Mouse (Mus musculus): ENCODE measurements around the gene S100a7a. TPM values are rescaled to one million over a fixed set of nuclear protein-coding genes. Genes with fewer than 3 reads are reported as not detected.
A peak's percentile ranks its signal among the peaks of the same experiment; 100 is the strongest.

Gene S100a7a
- polyA plus RNA-seq, 1 experiment from 2014 or later, result 0.08 TPM

- no peak overlapping the region for H3K4me3 ChIP-seq (ENCODE audit: low read depth, low read length)
- no peaks in the 10 kb centered on the region for H3K27me3 ChIP-seq (replicated peaks; ENCODE audit: insufficient read depth, low read length)
- DNase-seq (ENCODE audit: low spot score) (no peak), ATAC-seq (no peak)
- H3K9ac ChIP-seq (replicated peaks; ENCODE audit: low read depth), result no peak overlapping the region
- no peaks in the 10 kb centered on the region for H3K36me3 ChIP-seq (ENCODE audit: insufficient read depth, low read length)
- 60% methylated on average over 1 of the region's 1 CpGs for WGBS
- no peaks in the 10 kb centered on the region for H3K4me1 ChIP-seq (ENCODE audit: insufficient read depth, low read depth, low read length)
- H3K9me3 ChIP-seq (ENCODE audit: low read length), result no peaks in the 10 kb centered on the region
- TF ChIP-seq CTCF (IDR thresholded peaks at IDR 0.05) (no peak), EP300 (IDR thresholded peaks at IDR 0.05) (no peak)
- no peak overlapping the region for H3K27ac ChIP-seq (ENCODE audit: low read length)
- no peak overlapping the region for H3K4me2 ChIP-seq (replicated peaks; ENCODE audit: low read depth, low read length)
Measured at GRCm38 (mm10) chr3:90638511-90639275, 15.1 kb upstream of the S100a7a start.

GRCm38 (mm10) chr3:90639511-90640154, 14.2 kb upstream of the S100a7a start:
- Histone ChIP-seq H3K9ac (replicated peaks; ENCODE audit: low read depth) (no peak overlapping the region), H3K4me1 (ENCODE audit: insufficient read depth, low read depth, low read length) (no peaks in the 10 kb centered on the region), H3K4me2 (replicated peaks; ENCODE audit: low read depth, low read length) (no peak overlapping the region), H3K27ac (ENCODE audit: low read length) (no peak overlapping the region), H3K36me3 (ENCODE audit: insufficient read depth, low read length) (no peaks in the 10 kb centered on the region), H3K9me3 (ENCODE audit: low read length) (no peaks in the 10 kb centered on the region), H3K27me3 (replicated peaks; ENCODE audit: insufficient read depth, low read length) (no peaks in the 10 kb centered on the region), H3K4me3 (ENCODE audit: low read depth, low read length) (no peak overlapping the region)
- TF ChIP-seq EP300 (IDR thresholded peaks at IDR 0.05) (no peak), CTCF (IDR thresholded peaks at IDR 0.05) (peak; percentile 78)
- ATAC-seq (no peak), DNase-seq (ENCODE audit: low spot score) (peak; percentile 39)
- WGBS, result 51% methylated on average over 7 of the region's 7 CpGs

GRCm38 (mm10) chr3:90640981-90641380, 12.8 kb upstream of the S100a7a start:
- no peak overlapping the region for H3K27ac ChIP-seq (ENCODE audit: low read length)
- DNase-seq (ENCODE audit: low spot score) (no peak), ATAC-seq (no peak)
- H3K27me3 ChIP-seq (replicated peaks; ENCODE audit: insufficient read depth, low read length), result no peaks in the 10 kb centered on the region
- H3K4me3 ChIP-seq (ENCODE audit: low read depth, low read length), result no peak overlapping the region
- TF ChIP-seq EP300 (IDR thresholded peaks at IDR 0.05) (no peak), CTCF (IDR thresholded peaks at IDR 0.05) (no peak)
- no peak overlapping the region for H3K9ac ChIP-seq (replicated peaks; ENCODE audit: low read depth)
- H3K9me3 ChIP-seq (ENCODE audit: low read length), result no peaks in the 10 kb centered on the region
- no peaks in the 10 kb centered on the region for H3K36me3 ChIP-seq (ENCODE audit: insufficient read depth, low read length)
- H3K4me2 ChIP-seq (replicated peaks; ENCODE audit: low read depth, low read length), result no peak overlapping the region
- 80% methylated on average over 7 of the region's 7 CpGs for WGBS
- H3K4me1 ChIP-seq (ENCODE audit: insufficient read depth, low read depth, low read length), result no peaks in the 10 kb centered on the region

GRCm38 (mm10) chr3:90644220-90644619, 9.6 kb upstream of the S100a7a start:
- Histone ChIP-seq H3K36me3 (ENCODE audit: insufficient read depth, low read length) (no peaks in the 10 kb centered on the region), H3K9ac (replicated peaks; ENCODE audit: low read depth) (no peak overlapping the region), H3K4me1 (ENCODE audit: insufficient read depth, low read depth, low read length) (no peaks in the 10 kb centered on the region), H3K4me3 (ENCODE audit: low read depth, low read length) (no peak overlapping the region), H3K27me3 (replicated peaks; ENCODE audit: insufficient read depth, low read length) (no peaks in the 10 kb centered on the region), H3K4me2 (replicated peaks; ENCODE audit: low read depth, low read length) (no peak overlapping the region), H3K27ac (ENCODE audit: low read length) (no peak overlapping the region), H3K9me3 (ENCODE audit: low read length) (no peaks in the 10 kb centered on the region)
- DNase-seq (ENCODE audit: low spot score) (peak; percentile 45), ATAC-seq (no peak)
- peak; percentile 75 for TF ChIP-seq CTCF (IDR thresholded peaks at IDR 0.05)
- TF ChIP-seq EP300 (IDR thresholded peaks at IDR 0.05), result no peak
- 40% methylated on average over 3 of the region's 3 CpGs for WGBS

GRCm38 (mm10) chr3:90647291-90647690, 6.5 kb upstream of the S100a7a start:
- no peak overlapping the region for H3K4me2 ChIP-seq (replicated peaks; ENCODE audit: low read depth, low read length)
- no peaks in the 10 kb centered on the region for H3K9me3 ChIP-seq (ENCODE audit: low read length)
- no peak for DNase-seq (ENCODE audit: low spot score)
- H3K4me3 ChIP-seq (ENCODE audit: low read depth, low read length), result no peak overlapping the region
- H3K4me1 ChIP-seq (ENCODE audit: insufficient read depth, low read depth, low read length), result no peaks in the 10 kb centered on the region
- no peaks in the 10 kb centered on the region for H3K27me3 ChIP-seq (replicated peaks; ENCODE audit: insufficient read depth, low read length)
- H3K27ac ChIP-seq (ENCODE audit: low read length), result no peak overlapping the region
- WGBS, result 45% methylated on average over 1 of the region's 1 CpGs
- no peaks in the 10 kb centered on the region for H3K36me3 ChIP-seq (ENCODE audit: insufficient read depth, low read length)
- no peak for TF ChIP-seq EP300 (IDR thresholded peaks at IDR 0.05)
- TF ChIP-seq CTCF (IDR thresholded peaks at IDR 0.05), result no peak
- H3K9ac ChIP-seq (replicated peaks; ENCODE audit: low read depth), result no peak overlapping the region
- no peak for ATAC-seq

GRCm38 (mm10) chr3:90648981-90649380, 4.8 kb upstream of the S100a7a start:
- DNase-seq (ENCODE audit: low spot score), result no peak
- ATAC-seq, result no peak
- no peaks in the 10 kb centered on the region for H3K27me3 ChIP-seq (replicated peaks; ENCODE audit: insufficient read depth, low read length)

More at GRCm38 (mm10) chr3:90648981-90649380, 4.8 kb upstream of the S100a7a start:
- Histone ChIP-seq H3K4me2 (replicated peaks; ENCODE audit: low read depth, low read length) (no peak overlapping the region), H3K4me3 (ENCODE audit: low read depth, low read length) (no peak overlapping the region), H3K9me3 (ENCODE audit: low read length) (no peaks in the 10 kb centered on the region), H3K36me3 (ENCODE audit: insufficient read depth, low read length) (no peaks in the 10 kb centered on the region), H3K9ac (replicated peaks; ENCODE audit: low read depth) (no peak overlapping the region), H3K4me1 (ENCODE audit: insufficient read depth, low read depth, low read length) (no peaks in the 10 kb centered on the region), H3K27ac (ENCODE audit: low read length) (no peak overlapping the region)
- no peak for TF ChIP-seq CTCF (IDR thresholded peaks at IDR 0.05)
- no peak for TF ChIP-seq EP300 (IDR thresholded peaks at IDR 0.05)

All from lung, postnatal 0 days (tissue).